Mouse (Mus musculus) liver, embryonic 13.5 days (tissue): Measurements from ENCODE around the gene Hdac5. TPM values are rescaled to one million over a fixed set of nuclear protein-coding genes. Genes with fewer than 3 reads are reported as not detected.

Source experiments
- ATAC-seq: fragments of 200-750 bp; cut with Nextera tagmentation; 2 replicates; pipeline ENCODE4 v1.8.0; 2017; ENCODE audit warnings: low read depth, mild to moderate bottlenecking, moderate number of reproducible peaks, moderate library complexity
- DNase-seq: peaks from one replicate; pipeline ENCODE4 v3.0.0; 2022
- H3K27ac ChIP-seq: fragments of 300-500 bp; sonication (generic); 2 replicates; pipeline ENCODE4 v1.5.1; 2015; ENCODE audit warnings: moderate library complexity, mild to moderate bottlenecking, inconsistent platforms
- H3K27me3 ChIP-seq: fragments of 300-500 bp; sonication (generic); 2 replicates; pipeline ENCODE4 v1.6.1; 2015; ENCODE audit warnings: mild to moderate bottlenecking, inconsistent platforms
- H3K36me3 ChIP-seq: fragments of 300-500 bp; sonication (generic); 2 replicates; pipeline ENCODE4 v1.6.1; 2015; ENCODE audit warnings: mild to moderate bottlenecking, inconsistent platforms
- H3K4me1 ChIP-seq: fragments of 300-500 bp; sonication (generic); replicated peaks from 2 replicates; pipeline ENCODE4 v1.6.1; 2015; ENCODE audit warnings: inconsistent platforms
- H3K4me2 ChIP-seq: fragments of 300-500 bp; sonication (generic); 2 replicates; pipeline ENCODE4 v1.6.1; 2015; ENCODE audit warnings: inconsistent platforms, mild to moderate bottlenecking, moderate library complexity
- H3K4me3 ChIP-seq: fragments of 300-500 bp; sonication (generic); replicated peaks from 2 replicates; pipeline ENCODE4 v1.5.1; 2015; ENCODE audit warnings: mild to moderate bottlenecking, inconsistent platforms
- H3K9ac ChIP-seq: fragments of 300-500 bp; sonication (generic); 2 replicates; pipeline ENCODE4 v1.6.1; 2015; ENCODE audit warnings: mild to moderate bottlenecking, inconsistent platforms
- H3K9me3 ChIP-seq: fragments of 300-500 bp; sonication (generic); replicated peaks from 2 replicates; pipeline ENCODE4 v1.6.1; 2016; ENCODE audit warnings: inconsistent platforms
- WGBS: fragments of 180-500 bp; shearing (Covaris S2); methylation state at CpG from one replicate; pipeline ENCODE4 v1.1.7; 2015; ENCODE audit not compliant: insufficient replicate concordance; 5-methylcytosine and 5-hydroxymethylcytosine counted together
- polyA plus RNA-seq: library from polyadenylated mRNA; unstranded; fragments of >200 nt; fragmentation: Nextera tagmentation; extraction: Ambion mirVana; gene quantifications from 2 replicates; pipeline ENCODE4 v1.2.1, GENCODE M21; 2015

The Hdac5 gene
- polyA plus RNA-seq, 1 experiment from 2014 or later: 12.9 TPM

DNA sequence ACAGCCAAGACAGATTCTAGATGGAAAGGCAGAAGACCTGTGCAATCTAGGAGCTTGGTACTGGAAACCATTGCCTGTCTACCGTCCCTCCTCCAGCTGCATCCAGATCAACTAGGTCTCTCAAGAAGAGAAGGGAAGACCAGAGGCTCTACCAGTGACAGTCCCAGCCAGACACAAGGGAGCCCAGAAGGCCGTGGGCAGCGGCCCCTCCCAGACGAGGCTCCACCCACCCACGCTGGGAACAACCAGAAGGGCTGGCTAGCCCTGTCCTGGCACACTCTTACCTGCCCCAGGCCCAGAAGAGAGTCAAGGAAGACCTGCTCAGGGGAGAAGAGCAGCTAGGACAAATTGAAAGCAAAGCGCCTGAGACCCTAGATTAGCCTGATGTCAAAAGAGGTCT is 9.5 kb downstream of the Hdac5 start:
- no peak overlapping the region for H3K27ac ChIP-seq
- 36% methylated on average over 6 of the region's 6 CpGs for WGBS

GRCm38 (mm10) chr11:102219994-102220346 is 10.0 kb downstream of the Hdac5 start:
- Histone ChIP-seq H3K27ac (no peak overlapping the region), H3K4me1 (peaks cover 94% of the 10 kb centered on the region), H3K9me3 (no peaks in the 10 kb centered on the region), H3K4me3 (no peak overlapping the region), H3K4me2 (0 out of 2 replicates have a peak overlapping the region, but pooled peaks have one; percentile 85), H3K36me3 (no peaks in the 10 kb centered on the region), H3K27me3 (peaks cover 10% of the 10 kb centered on the region), H3K9ac (no peak overlapping the region)
- ATAC-seq: no peak
- no peak for DNase-seq
- WGBS: 39% methylated on average over 4 of the region's 4 CpGs

More for the DNA sequence above, 9.5 kb downstream of the Hdac5 start:
- Histone ChIP-seq H3K4me1 (peaks cover 92% of the 10 kb centered on the region), H3K4me3 (no peak overlapping the region), H3K9ac (0 out of 2 replicates have a peak overlapping the region, but pooled peaks have one; percentile 11), H3K9me3 (no peaks in the 10 kb centered on the region), H3K36me3 (no peaks in the 10 kb centered on the region), H3K27me3 (peaks cover 13% of the 10 kb centered on the region), H3K4me2 (0 out of 2 replicates have a peak overlapping the region, but pooled peaks have one; percentile 85)
- DNase-seq (no peak), ATAC-seq (no peak)

- WGBS: 52% methylated on average over 14 of the region's 14 CpGs
Measured at GRCm38 (mm10) chr11:102219247-102219993, 10.5 kb downstream of the Hdac5 start.

GRCm38 (mm10) chr11:102218783-102219182 is 11.2 kb downstream of the Hdac5 start:
- Histone ChIP-seq H3K4me3 (peak overlapping the region; percentile 61), H3K4me2 (peak overlapping the region; percentile 85), H3K9me3 (no peaks in the 10 kb centered on the region), H3K36me3 (no peaks in the 10 kb centered on the region), H3K4me1 (peaks cover 94% of the 10 kb centered on the region), H3K27me3 (peaks cover 4% of the 10 kb centered on the region; the same call in 1 of the 2 replicates), H3K27ac (peak overlapping the region; percentile 71), H3K9ac (peak overlapping the region; percentile 69)
- peak; percentile 78 for DNase-seq
- 0% methylated on average over 10 of the region's 10 CpGs for WGBS
- ATAC-seq: peak; percentile 85

More at GRCm38 (mm10) chr11:102219247-102219993, 10.5 kb downstream of the Hdac5 start:
- Histone ChIP-seq H3K9me3 (no peaks in the 10 kb centered on the region), H3K27me3 (peaks cover 4% of the 10 kb centered on the region), H3K27ac (peak overlapping the region; percentile 71), H3K9ac (peak overlapping the region; percentile 69), H3K4me2 (peak overlapping the region; percentile 85), H3K4me3 (peak overlapping the region; percentile 61), H3K4me1 (peaks cover 94% of the 10 kb centered on the region), H3K36me3 (no peaks in the 10 kb centered on the region)
- no peak for DNase-seq
- no peak for ATAC-seq

DNA sequence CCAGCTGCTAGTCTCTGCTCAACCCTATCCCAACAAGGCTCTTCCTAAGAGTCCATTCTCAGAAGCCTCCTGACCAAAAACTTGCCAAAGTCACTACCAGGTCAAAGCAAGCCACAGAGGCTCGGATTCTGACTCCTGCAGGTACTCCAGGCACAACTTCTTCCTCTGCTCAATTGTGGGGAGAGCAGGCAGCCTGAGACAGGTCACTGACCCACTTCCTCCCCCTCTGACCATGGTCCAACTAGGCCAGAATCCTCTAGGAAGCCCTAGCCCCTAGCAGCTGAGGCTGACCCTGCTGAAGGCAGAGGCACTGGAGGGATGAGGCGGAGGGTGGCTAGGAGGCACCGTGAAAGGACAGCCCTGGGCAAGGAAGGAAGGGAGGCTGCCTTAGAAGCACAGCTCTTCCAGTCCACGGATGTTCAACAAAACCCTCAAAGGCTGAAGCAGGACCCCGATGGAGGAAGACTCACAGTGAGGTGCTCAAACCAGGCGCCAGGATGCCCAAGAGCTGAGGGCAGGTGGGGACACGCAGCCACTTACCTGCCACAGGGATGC is 12.0 kb downstream of the Hdac5 start:
- Histone ChIP-seq H3K27me3 (no peaks in the 10 kb centered on the region; the same call in 1 of the 2 replicates), H3K4me2 (peak overlapping the region; percentile 85), H3K4me1 (peaks cover 92% of the 10 kb centered on the region), H3K9ac (peak overlapping the region; percentile 69), H3K9me3 (no peaks in the 10 kb centered on the region), H3K4me3 (peak overlapping the region; percentile 61), H3K36me3 (no peaks in the 10 kb centered on the region), H3K27ac (peak overlapping the region; percentile 71)
- no peak for DNase-seq
- ATAC-seq: no peak
- 32% methylated on average over 7 of the region's 7 CpGs for WGBS

GRCm38 (mm10) chr11:102217396-102217795 is 12.6 kb downstream of the Hdac5 start:
- H3K4me1 ChIP-seq: peaks cover 90% of the 10 kb centered on the region
- H3K27ac ChIP-seq: no peak overlapping the region
- no peaks in the 10 kb centered on the region for H3K36me3 ChIP-seq
- peak overlapping the region; percentile 85 for H3K4me2 ChIP-seq
- no peaks in the 10 kb centered on the region for H3K9me3 ChIP-seq
- 52% methylated on average over 6 of the region's 6 CpGs for WGBS
- H3K27me3 ChIP-seq: no peaks in the 10 kb centered on the region; the same call in 1 of the 2 replicates
- no peak for DNase-seq
- H3K9ac ChIP-seq: peak overlapping the region; percentile 69; the same call in 1 of the 2 replicates
- ATAC-seq: no peak
- H3K4me3 ChIP-seq: peak overlapping the region; percentile 61

DNA sequence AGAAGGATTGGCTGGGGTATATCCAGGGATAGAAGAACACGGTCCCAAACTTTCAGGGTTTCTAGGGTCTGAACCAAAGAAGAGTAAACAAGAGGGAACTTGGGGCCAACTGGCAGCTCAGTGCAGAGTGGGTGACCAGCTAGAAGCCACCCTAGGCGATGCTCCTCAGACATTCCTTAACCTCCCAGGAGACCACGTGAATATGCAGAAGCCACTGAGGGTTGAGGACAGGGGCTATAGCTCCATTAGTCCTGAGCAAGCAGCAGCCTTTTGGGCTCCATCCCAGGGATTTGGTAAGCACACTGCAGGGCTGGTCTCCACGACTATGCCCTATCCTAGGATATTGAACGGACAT is 13.1 kb downstream of the Hdac5 start:
- peaks cover 91% of the 10 kb centered on the region for H3K4me1 ChIP-seq
- H3K4me3 ChIP-seq: peak overlapping the region; percentile 61; the same call in 1 of the 2 replicates
- no peak for DNase-seq
- H3K4me2 ChIP-seq: peak overlapping the region; percentile 85
- no peaks in the 10 kb centered on the region for H3K9me3 ChIP-seq
- no peak overlapping the region for H3K9ac ChIP-seq
- no peaks in the 10 kb centered on the region; the same call in 1 of the 2 replicates for H3K27me3 ChIP-seq
- peak overlapping the region; percentile 54 for H3K27ac ChIP-seq
- 55% methylated on average over 5 of the region's 5 CpGs for WGBS
- no peak for ATAC-seq
- H3K36me3 ChIP-seq: 0 out of 2 replicates have a peak, but pooled peaks cover 2% of the 10 kb centered on the region

- no peaks in the 10 kb centered on the region; the same call in 1 of the 2 replicates for H3K27me3 ChIP-seq
- ATAC-seq (no peak), DNase-seq (no peak)
- H3K4me2 ChIP-seq: peak overlapping the region; percentile 85
- H3K4me3 ChIP-seq: peak overlapping the region; percentile 61; the same call in 1 of the 2 replicates
- 47% methylated on average over 12 of the region's 12 CpGs for whole genome bisulfite sequencing
- 0 out of 2 replicates have a peak, but pooled peaks cover 3% of the 10 kb centered on the region for H3K36me3 ChIP-seq
- H3K4me1 ChIP-seq: peaks cover 90% of the 10 kb centered on the region
- peak overlapping the region; percentile 65 for H3K27ac ChIP-seq
- H3K9me3 ChIP-seq: no peaks in the 10 kb centered on the region
- peak overlapping the region; percentile 31; the same call in 1 of the 2 replicates for H3K9ac ChIP-seq
Measured at GRCm38 (mm10) chr11:102216056-102216885, 13.7 kb downstream of the Hdac5 start.

DNA sequence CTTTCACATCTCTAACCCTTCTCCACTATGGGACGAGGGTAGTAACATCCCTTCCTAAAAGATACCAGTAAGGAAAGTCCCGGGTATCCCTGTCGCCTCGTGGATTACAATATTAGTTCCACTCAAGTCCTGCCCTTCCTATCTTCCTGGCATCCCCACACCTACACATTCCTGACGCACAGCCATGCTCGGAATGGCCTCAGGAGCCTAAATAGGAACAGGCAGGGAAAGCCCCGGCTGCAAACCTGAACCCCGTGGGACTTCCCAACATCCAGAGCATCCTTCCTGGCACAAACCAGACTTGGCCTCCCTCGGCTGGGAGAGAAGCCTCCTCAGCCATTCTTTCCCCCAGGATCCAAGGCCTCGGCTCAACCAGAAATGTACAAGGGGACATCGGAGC is 14.5 kb downstream of the Hdac5 start:
- H3K36me3 ChIP-seq: 0 out of 2 replicates have a peak, but pooled peaks cover 3% of the 10 kb centered on the region
- DNase-seq (no peak), ATAC-seq (no peak)
- 72% methylated on average over 11 of the region's 11 CpGs for WGBS
- H3K4me3 ChIP-seq: no peak overlapping the region
- peaks cover 90% of the 10 kb centered on the region for H3K4me1 ChIP-seq
- H3K27ac ChIP-seq: peak overlapping the region; percentile 65
- no peak overlapping the region for H3K9ac ChIP-seq
- H3K9me3 ChIP-seq: no peaks in the 10 kb centered on the region
- peak overlapping the region; percentile 41 for H3K4me2 ChIP-seq
- H3K27me3 ChIP-seq: no peaks in the 10 kb centered on the region

- no peak overlapping the region for H3K4me3 ChIP-seq
- WGBS: 48% methylated on average over 10 of the region's 10 CpGs
- H3K27ac ChIP-seq: no peak overlapping the region
- 0 out of 2 replicates have a peak, but pooled peaks cover 3% of the 10 kb centered on the region for H3K36me3 ChIP-seq
- no peak overlapping the region for H3K4me2 ChIP-seq
- ATAC-seq: no peak
- H3K9me3 ChIP-seq: no peaks in the 10 kb centered on the region
- no peaks in the 10 kb centered on the region for H3K27me3 ChIP-seq
- H3K4me1 ChIP-seq: peaks cover 90% of the 10 kb centered on the region
- no peak for DNase-seq
- no peak overlapping the region for H3K9ac ChIP-seq
Measured at GRCm38 (mm10) chr11:102214430-102215156, 15.4 kb downstream of the Hdac5 start.
